Mouse (Mus musculus): ENCODE results near the gene Sec24a. TPM values are rescaled to one million over a fixed set of nuclear protein-coding genes. Genes with fewer than 3 reads are reported as not detected.
A peak's percentile ranks its signal among the peaks of the same experiment; 100 is the strongest.
"Not testable (repeated sequence)": the region's sequence is repeated elsewhere in the genome, so short reads cannot be mapped to it uniquely, and the experiment has no call there.

Sec24a gene
- total RNA-seq, 2 experiments from 2014 or later = 18.4 to 23.0 TPM

DNA sequence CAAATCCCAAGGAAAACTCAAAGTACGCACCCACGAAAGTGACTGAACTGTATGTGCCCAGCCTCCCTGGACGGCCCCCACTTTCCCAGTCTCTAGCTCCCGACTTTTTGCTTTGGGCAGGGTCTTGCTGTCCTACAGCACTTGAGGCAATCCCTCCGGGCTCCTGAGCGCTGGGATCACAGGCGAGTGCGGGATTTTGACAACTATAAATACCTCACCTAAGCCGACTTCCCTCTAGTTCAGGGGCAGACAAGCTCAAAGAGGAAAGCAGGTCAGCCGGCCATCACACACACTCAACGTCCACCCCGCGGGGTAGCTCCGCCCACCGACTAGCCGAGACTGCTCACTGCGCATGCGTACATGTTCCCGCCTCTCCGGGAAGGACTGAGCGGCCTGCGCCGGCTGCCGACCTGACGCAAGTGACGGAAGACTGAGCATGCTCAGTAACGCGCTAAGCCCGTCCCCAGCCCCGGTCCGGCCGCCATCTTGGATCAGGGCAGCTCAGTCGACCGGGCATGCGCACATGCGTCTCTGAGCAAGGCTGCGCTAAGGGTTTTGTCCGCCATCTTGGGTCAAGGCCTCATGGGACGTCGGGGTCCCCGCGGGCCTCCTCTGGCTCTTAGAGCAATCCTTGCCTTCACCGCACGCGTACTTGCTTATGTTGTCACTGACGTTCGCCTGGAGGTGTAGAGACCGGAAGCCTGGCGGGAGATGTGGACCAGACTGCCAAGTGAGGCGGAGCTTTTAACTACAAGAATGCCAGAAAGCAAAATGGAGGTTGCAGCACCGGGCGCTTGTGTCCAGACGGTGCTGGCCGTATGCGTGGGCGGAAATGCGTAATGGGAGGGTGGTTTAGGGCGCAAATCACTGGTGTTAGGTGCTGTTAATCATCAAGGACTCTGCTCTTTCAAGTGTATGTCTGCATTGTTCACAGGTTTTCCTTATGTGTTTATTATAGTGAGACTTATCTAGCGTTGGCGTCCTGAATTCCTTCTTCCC, 74.8 kb downstream of the Sec24a start, which contains the start of gene 0610009B22Rik:
Gene 0610009B22Rik, minus strand, starts transcription at position 545 of the 999 bp plus-strand sequence.
- peak; percentile 100 for DNase-seq

DNA sequence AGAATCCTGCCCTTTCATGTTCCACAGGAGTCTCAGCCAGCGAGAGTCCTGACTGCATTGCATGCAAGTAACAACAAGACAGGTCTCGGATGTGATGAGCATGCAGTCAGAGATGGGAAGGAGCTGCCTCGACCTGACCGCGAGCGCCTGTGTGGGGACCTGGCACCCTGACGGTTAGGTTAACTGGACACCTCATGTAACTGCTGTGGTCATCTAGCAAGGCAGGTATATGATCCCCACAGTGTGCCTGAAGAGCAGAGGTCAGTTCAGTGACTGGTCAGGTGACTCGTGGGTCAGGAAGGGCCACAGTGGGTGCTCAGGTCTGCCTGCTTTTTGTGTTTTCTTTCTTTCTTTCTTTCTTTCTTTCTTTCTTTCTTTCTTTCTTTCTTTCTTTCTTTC, 81.5 kb downstream of the Sec24a start:
- no peak for DNase-seq

- peak; percentile 82 for DNase-seq
Observed at GRCm38 (mm10) chr11:51681324-51681975, 82.0 kb downstream of the Sec24a start.

DNA sequence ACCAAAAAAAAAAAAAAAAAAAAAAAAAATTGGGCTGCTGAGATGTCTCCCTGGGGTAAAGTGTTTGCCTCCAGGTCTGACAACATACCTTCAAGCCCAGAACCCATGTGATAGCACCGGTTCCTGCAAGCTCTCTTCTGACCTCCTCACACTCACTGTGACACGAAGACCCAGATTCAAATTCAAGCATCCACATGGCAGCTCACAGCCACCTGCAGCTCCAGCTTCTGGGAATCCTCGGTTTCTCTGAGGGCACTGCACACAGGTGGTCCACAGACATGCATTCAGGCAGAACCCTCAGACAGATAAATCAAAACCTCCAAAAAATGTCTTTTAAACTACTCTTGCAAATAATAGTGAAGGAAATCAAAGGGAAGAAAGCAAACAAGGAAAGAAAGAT, 84.0 kb downstream of the Sec24a start:
- no peak for DNase-seq

DNA sequence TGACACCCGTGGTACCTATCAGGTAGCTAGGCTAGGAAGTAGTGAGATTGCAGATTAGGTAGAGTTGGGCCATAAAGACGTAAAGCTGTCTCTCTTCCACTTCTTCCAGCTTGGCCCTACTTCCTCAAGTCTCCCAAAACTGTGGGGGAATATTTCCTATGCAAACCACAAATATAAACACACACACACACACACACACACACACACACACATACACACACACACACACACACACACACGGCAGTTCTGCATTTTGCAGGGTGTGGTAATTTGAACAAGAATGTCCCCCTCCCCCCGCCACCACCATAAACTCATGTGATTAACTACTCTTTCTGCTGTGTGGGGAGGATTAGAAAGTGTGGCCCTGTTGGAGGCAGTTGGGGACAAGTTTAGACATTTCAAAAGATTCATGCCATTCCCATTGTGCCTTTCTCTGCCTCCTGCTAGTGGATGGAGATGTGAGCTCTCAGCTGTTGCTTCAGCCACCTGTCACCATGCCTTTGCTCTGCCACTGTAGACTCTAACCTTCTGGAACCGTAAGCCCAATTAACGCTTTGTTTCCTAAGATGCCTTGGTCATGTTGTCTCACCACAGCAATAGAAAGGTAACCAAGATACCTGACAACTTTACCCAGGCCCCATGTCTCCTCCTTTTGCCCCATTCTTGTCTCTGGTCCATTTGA, 85.6 kb downstream of the Sec24a start:
- DNase-seq = no peak

DNA sequence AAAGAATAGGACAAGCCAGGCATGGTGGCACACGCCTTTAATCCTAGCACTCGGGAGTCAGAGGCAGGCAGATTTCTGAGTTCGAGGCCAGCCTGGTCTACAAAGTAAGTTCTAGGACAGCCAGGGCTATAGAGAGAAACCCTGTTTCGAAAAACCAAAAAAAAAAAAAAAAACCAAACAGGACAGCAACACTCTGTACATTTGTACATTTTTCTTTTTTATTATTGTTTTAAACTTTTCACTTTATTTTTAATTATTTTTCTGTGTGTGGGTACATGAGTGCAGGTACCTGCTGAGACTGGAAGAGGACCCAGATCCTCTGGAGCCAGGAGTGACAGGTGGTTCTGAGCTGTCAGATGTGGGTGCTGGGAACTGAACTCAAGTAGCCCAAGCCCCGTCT, 88.0 kb downstream of the Sec24a start:
- DNase-seq = no peak

DNA sequence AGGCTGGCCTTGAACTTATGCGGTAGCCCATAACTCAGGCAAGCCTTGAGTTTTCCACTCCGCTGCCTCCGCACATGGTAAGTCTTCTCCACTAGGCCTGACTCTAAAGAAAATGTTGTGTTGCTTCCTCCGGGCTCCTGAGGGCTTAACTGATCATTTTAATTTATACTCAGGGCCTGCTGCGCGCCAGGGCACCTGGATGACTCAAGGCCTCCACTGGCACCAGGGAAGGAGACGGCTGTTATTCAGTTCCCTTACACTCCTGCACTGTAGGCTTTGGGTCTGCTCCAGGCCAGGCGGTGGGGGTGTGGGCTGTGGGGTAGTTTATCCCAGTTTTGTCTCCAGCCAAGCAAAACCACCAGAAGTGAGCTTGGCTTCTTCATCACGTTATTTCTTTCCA, 90.1 kb downstream of the Sec24a start:
- DNase-seq = no peak

- no peak for DNase-seq
Observed at GRCm38 (mm10) chr11:51671376-51671775, 92.1 kb downstream of the Sec24a start.

GRCm38 (mm10) chr11:51670846-51671245, 92.6 kb downstream of the Sec24a start:
- no peak for DNase-seq

- DNase-seq = not testable (repeated sequence)
Observed at GRCm38 (mm10) chr11:51664747-51665146, 98.7 kb downstream of the Sec24a start.

DNA sequence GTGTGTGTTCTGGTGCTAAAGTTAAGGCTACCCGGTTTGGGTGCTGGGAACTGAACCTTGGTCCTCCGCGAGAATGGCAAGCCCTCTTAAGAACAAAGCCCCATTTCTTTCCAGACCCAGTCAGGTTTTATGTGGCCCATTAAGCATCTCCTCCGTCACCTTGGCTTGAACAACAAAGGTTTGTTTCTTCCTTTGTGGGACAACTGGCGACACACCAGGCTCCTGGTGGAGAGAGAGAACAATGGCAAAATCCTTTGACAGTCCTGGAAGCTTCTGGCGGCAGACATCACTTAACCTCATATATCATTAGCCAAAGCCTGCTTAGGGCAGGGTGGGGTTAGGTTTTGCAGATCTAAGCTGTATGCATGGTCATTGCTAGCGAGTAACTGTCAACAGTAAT, 100.8 kb downstream of the Sec24a start:
- DNase-seq = no peak

- DNase-seq = no peak
Observed at GRCm38 (mm10) chr11:51661867-51662365, 101.5 kb downstream of the Sec24a start.

DNA sequence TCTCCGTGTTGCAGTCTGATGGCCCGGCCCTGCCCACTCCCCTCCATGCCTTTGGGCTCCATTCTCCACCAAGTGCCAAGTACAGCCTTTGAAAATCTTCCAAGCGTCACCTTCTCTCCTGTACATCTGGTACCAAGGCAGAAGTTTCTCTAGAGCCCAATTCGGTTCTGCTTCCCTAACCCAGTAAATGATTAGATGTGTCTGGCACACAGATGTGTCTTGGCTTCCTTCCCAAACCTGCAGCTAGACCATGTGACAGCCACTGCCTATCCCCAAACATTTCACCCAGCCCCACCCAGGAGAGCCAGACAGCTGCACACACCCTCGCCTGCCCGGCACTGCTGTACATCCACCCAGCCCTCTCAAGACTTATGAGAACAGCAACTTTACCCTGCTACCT, 104.7 kb downstream of the Sec24a start:
- no peak for DNase-seq

- no peak for DNase-seq
Observed at GRCm38 (mm10) chr11:51658291-51658690, 105.1 kb downstream of the Sec24a start.

DNA sequence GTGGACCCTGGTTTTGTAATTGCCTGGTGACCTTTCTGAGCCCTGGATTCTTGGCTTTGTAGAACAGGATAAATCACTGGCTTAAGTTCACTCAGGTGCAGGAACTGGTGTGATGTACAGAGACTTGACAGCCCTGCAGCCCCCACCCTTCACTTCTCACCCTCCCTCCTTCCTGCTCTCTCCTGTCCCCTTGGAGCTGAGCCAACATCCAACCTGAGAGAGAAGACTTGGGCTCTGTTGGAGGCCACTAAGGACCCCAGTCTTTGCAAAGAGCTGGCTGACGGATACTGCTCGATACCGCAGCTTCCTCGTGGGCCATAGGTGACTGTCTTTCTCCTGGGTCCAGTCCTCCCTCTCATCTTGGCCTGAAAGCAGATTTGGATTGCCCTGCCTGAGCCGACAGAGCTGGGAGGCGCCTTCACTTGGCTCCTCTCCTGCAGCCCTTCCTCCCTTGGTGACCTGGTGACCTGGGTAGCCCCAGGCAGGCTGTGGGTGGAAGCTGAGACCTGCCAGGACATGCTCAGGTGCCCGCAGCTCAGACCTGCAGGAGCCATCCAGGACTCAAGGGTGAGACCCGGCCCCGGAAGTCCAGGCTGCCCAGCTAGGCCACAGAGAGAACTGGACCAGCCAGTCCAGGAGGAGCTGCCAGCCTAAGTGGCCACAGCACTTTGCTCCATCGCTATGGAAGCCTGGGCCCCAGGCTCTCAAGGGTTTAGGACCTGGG, 106.5 kb downstream of the Sec24a start:
- no peak for DNase-seq

GRCm38 (mm10) chr11:51654891-51655290, 108.5 kb downstream of the Sec24a start:
- DNase-seq = no peak

DNA sequence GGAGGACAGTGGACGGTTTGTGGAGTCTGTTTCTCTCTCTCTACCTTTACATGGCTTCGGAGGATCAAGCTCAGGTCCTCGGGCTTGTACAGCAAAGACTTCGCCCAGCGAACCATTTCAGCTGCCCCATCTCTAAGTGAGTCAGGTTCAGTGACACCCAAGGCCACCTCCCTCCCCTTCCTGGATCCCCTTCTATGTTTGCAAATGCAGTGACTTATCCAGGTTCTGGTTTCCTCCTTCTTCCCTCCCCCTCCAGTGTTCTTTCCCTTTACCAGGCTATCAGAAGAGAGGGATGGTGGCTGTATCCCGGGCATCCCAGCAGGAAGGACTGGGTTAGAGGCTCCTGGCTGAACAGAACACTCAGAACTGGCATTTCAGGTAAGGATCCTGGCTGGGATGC, 109.7 kb downstream of the Sec24a start:
- DNase-seq = no peak

- DNase-seq = no peak
Observed at GRCm38 (mm10) chr11:51652889-51653418, 110.5 kb downstream of the Sec24a start.

DNA sequence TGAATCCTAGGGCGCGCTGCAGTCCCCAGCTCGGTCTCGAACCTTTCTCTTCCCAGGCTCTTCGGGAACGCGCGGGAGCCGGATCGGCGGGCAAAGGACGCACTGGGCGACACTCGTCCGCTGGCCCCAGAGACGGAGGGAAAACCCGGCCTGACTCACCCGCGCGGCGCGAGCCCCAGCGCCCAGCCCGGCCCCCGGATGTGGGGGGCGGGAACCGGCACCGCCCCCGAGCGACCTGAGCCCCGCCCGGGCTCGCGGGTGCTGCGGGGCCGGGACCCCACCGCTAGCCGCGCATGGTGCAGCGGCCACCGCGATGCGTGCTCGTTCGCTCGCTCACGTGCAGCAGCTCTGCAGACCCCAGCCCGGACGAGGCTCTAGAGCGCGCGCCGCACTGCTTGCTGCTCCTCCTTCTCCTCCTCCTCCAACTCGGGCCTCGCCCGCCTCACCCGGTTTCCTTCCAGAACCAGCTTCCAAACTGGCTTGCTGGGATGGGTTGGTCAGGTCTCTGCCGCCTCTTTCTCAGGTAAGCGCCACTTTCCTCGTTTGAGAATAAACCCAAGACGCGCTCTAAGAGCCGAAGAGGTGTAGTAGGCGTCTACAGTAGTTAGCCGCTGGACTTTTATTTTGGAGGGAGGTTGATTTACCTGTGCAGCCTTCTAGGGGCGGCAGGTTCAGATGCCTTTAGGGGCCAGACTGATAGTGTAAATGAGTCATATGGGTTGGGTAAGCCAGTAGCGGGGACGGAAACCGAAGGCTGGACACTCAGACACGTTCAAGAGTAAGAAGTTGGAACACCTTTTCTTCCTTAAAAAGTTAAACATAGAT, 112.5 kb downstream of the Sec24a start, which contains the start of the genes N4bp3 and D930048N14Rik:
Gene N4bp3, minus strand, starts transcription at position 152 of the 825 bp plus-strand sequence.
Gene D930048N14Rik, plus strand, starts transcription at position 264 of the 825 bp plus-strand sequence.
- DNase-seq = no peak

- no peak for DNase-seq
Observed at GRCm38 (mm10) chr11:51650261-51650660, 113.2 kb downstream of the Sec24a start.

DNA sequence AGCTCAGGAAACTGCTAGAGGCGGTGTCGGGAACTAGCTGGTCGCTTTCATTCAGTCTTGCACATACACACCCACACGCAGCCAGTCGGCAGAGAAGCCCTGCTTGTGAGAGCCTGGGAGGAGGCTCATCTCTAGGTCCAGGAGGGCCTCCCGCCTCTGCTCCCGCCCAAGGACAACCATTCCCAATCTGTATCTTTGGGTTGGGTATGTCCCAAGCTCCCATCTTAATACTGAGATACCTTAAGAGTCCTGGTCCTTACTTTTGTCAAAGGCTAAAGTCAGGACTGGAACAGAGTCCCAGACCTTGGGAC, 113.6 kb downstream of the Sec24a start:
- DNase-seq = no peak
